Mouse (Mus musculus): ENCODE measurements around the gene Poll. TPM values are rescaled to one million over a fixed set of nuclear protein-coding genes. Genes with fewer than 3 reads are reported as not detected.

The Poll gene
- total and polyA plus RNA-seq, 3 experiments: 16.5 to 24.6 (median 18.9) TPM

- Histone ChIP-seq H3K9ac (ENCODE audit: insufficient read depth, low read depth) (no peak overlapping the region), H3K4me1 (ENCODE audit: control insufficient read depth in 1 of 2, insufficient read depth in 2 of 2) (peaks cover 0 to 31% of the 10 kb centered on the region in 2 experiments; a peak in 3 of 4 replicates), H3K36me3 (replicated peaks in 1 of 2; ENCODE audit: control insufficient read depth in 1 of 2, insufficient read depth in 1 of 2, low read length in 1 of 2) (peaks cover 15 to 49% of the 10 kb centered on the region in 2 experiments), H3K79me2 (replicated peaks; ENCODE audit: control insufficient read depth, extremely low read depth, insufficient read depth, poor library complexity, severe bottlenecking) (no peaks in the 10 kb centered on the region), H3K4me2 (ENCODE audit: insufficient read depth, low read depth, poor library complexity, severe bottlenecking) (no peak overlapping the region), H3K9me3 (replicated peaks; ENCODE audit: low read length) (no peaks in the 10 kb centered on the region), H3K27ac (ENCODE audit: insufficient read depth, low read depth) (no peak overlapping the region), H3K27me3 (replicated peaks) (no peaks in the 10 kb centered on the region), H3K4me3 (replicated peaks in 1 of 3; ENCODE audit: low read depth in 2 of 3, low read length in 2 of 3, poor library complexity in 1 of 3) (no peak overlapping the region)
- in situ Hi-C loops (cut with MboI; ENCODE audit: low pct_ligation_motif_present, low pct_unique_long_range_greater_than_20kb, low sequenced_read_pairs) (no loop called here), dilution Hi-C loops (cut with MboI; ENCODE audit: extremely low pct_ligation_motif_present, extremely low pct_unique_long_range_greater_than_20kb, low sequenced_read_pairs) (no loop called here)
- TF ChIP-seq CHD2 (IDR thresholded peaks at IDR 0.05; ENCODE audit: low read length): no peak
- TF ChIP-seq BHLHE40 (IDR thresholded peaks at IDR 0.05; ENCODE audit: low read depth, low read length): no peak
- TF ChIP-seq ZC3H11A (IDR thresholded peaks at IDR 0.05; ENCODE audit: low read depth, low read length): no peak
- TF ChIP-seq MAX (IDR thresholded peaks at IDR 0.05; ENCODE audit: low read length): no peak
- no peak for TF ChIP-seq SIN3A (IDR thresholded peaks at IDR 0.05; ENCODE audit: low read length)
- no peak for DNase-seq (ENCODE audit: extremely low read depth)
Measured at GRCm38 (mm10) chr19:45527382-45527781, 32.9 kb downstream of the Poll start.

GRCm38 (mm10) chr19:45516264-45516663 is 44.1 kb downstream of the Poll start:
- Histone ChIP-seq H3K9me3 (replicated peaks; ENCODE audit: low read length) (no peaks in the 10 kb centered on the region), H3K4me3 (replicated peaks in 1 of 3; ENCODE audit: low read depth in 2 of 3, low read length in 2 of 3, poor library complexity in 1 of 3) (no peak overlapping the region), H3K9ac (ENCODE audit: insufficient read depth, low read depth) (no peak overlapping the region), H3K4me1 (ENCODE audit: control insufficient read depth in 1 of 2, insufficient read depth in 2 of 2) (no peaks in the 10 kb centered on the region), H3K36me3 (replicated peaks in 1 of 2; ENCODE audit: control insufficient read depth in 1 of 2, insufficient read depth in 1 of 2, low read length in 1 of 2) (peaks cover 4 to 70% of the 10 kb centered on the region in 2 experiments), H3K27ac (ENCODE audit: insufficient read depth, low read depth) (no peak overlapping the region), H3K4me2 (ENCODE audit: insufficient read depth, low read depth, poor library complexity, severe bottlenecking) (no peak overlapping the region), H3K27me3 (replicated peaks) (no peaks in the 10 kb centered on the region), H3K79me2 (replicated peaks; ENCODE audit: control insufficient read depth, extremely low read depth, insufficient read depth, poor library complexity, severe bottlenecking) (no peaks in the 10 kb centered on the region)
- dilution Hi-C loops (cut with MboI; ENCODE audit: extremely low pct_ligation_motif_present, extremely low pct_unique_long_range_greater_than_20kb, low sequenced_read_pairs): no loop called here
- DNase-seq (ENCODE audit: extremely low read depth): no peak
- in situ Hi-C loops (cut with MboI; ENCODE audit: low pct_ligation_motif_present, low pct_unique_long_range_greater_than_20kb, low sequenced_read_pairs): no loop called here
- TF ChIP-seq MEF2A (IDR thresholded peaks at IDR 0.05; ENCODE audit: borderline replicate concordance, low read depth, low read length) (no peak), KAT2A (IDR thresholded peaks at IDR 0.05; ENCODE audit: insufficient replicate concordance, low read length) (no peak), PAX5 (IDR thresholded peaks at IDR 0.05; ENCODE audit: low read length) (no peak), RAD21 (IDR thresholded peaks at IDR 0.05; ENCODE audit: low read depth, low read length) (no peak), ZMIZ1 (IDR thresholded peaks at IDR 0.05; ENCODE audit: low read depth, low read length) (no peak), MAFK (IDR thresholded peaks at IDR 0.05; ENCODE audit: insufficient replicate concordance, low read length) (no peak)

- Histone ChIP-seq H3K4me1 (ENCODE audit: control insufficient read depth in 1 of 2, insufficient read depth in 2 of 2) (no peaks in the 10 kb centered on the region), H3K4me2 (ENCODE audit: insufficient read depth, low read depth, poor library complexity, severe bottlenecking) (no peak overlapping the region), H3K27me3 (replicated peaks) (no peaks in the 10 kb centered on the region), H3K9me3 (replicated peaks; ENCODE audit: low read length) (no peaks in the 10 kb centered on the region), H3K36me3 (replicated peaks in 1 of 2; ENCODE audit: control insufficient read depth in 1 of 2, insufficient read depth in 1 of 2, low read length in 1 of 2) (peaks cover 4 to 62% of the 10 kb centered on the region in 2 experiments), H3K4me3 (replicated peaks in 1 of 3; ENCODE audit: low read depth in 2 of 3, low read length in 2 of 3, poor library complexity in 1 of 3) (no peak overlapping the region), H3K79me2 (replicated peaks; ENCODE audit: control insufficient read depth, extremely low read depth, insufficient read depth, poor library complexity, severe bottlenecking) (no peaks in the 10 kb centered on the region), H3K9ac (ENCODE audit: insufficient read depth, low read depth) (no peak overlapping the region), H3K27ac (ENCODE audit: insufficient read depth, low read depth) (no peak overlapping the region)
- in situ Hi-C loops (cut with MboI; ENCODE audit: low pct_ligation_motif_present, low pct_unique_long_range_greater_than_20kb, low sequenced_read_pairs): no loop called here
- DNase-seq (ENCODE audit: extremely low read depth): no peak
- dilution Hi-C loops (cut with MboI; ENCODE audit: extremely low pct_ligation_motif_present, extremely low pct_unique_long_range_greater_than_20kb, low sequenced_read_pairs): no loop called here
- no peak for TF ChIP-seq EP300 (IDR thresholded peaks at IDR 0.05; ENCODE audit: low read length)
- TF ChIP-seq SMC3 (IDR thresholded peaks at IDR 0.05; ENCODE audit: low read depth, low read length): no peak
- no peak for TF ChIP-seq GABPA (IDR thresholded peaks at IDR 0.05; ENCODE audit: insufficient replicate concordance, low read depth, low read length)
- no peak for TF ChIP-seq KAT2A (IDR thresholded peaks at IDR 0.05; ENCODE audit: insufficient replicate concordance, low read length)
- TF ChIP-seq USF2 (conservative IDR thresholded peaks at IDR 0.05; ENCODE audit: low read depth, low read length): no peak
- no peak for TF ChIP-seq MYC (IDR thresholded peaks at IDR 0.05; ENCODE audit: low read depth, low read length)
- no peak for TF ChIP-seq PAX5 (IDR thresholded peaks at IDR 0.05; ENCODE audit: low read length)
- no peak for TF ChIP-seq TBP (conservative IDR thresholded peaks at IDR 0.05; ENCODE audit: low read depth, low read length)
- no peak for TF ChIP-seq SIN3A (IDR thresholded peaks at IDR 0.05; ENCODE audit: low read length)
- no peak for TF ChIP-seq MXI1 (IDR thresholded peaks at IDR 0.05; ENCODE audit: low read depth, low read length)
- TF ChIP-seq CHD2 (IDR thresholded peaks at IDR 0.05; ENCODE audit: low read length): no peak
- no peak for TF ChIP-seq NRF1 (IDR thresholded peaks at IDR 0.05; ENCODE audit: low read depth, low read length)
- no peak for TF ChIP-seq RCOR1 (conservative IDR thresholded peaks at IDR 0.05; ENCODE audit: low read depth, low read length)
- no peak for TF ChIP-seq BHLHE40 (IDR thresholded peaks at IDR 0.05; ENCODE audit: low read depth, low read length)
Measured at GRCm38 (mm10) chr19:45515341-45515740, 45.0 kb downstream of the Poll start.
